Mouse (Mus musculus): ENCODE results near the gene Dtd1.

Dtd1 gene

GRCm38 (mm10) chr2:144637204-144637603, 37.5 kb downstream of the Dtd1 start:
- in situ Hi-C loops (cut with MboI; ENCODE audit: low pct_unique_long_range_greater_than_20kb in 1 of 2, low sequenced_read_pairs in 2 of 2, unreplicated experiment in 1 of 2): no loop called here

- in situ Hi-C loops (cut with MboI; ENCODE audit: low pct_unique_long_range_greater_than_20kb in 1 of 2, low sequenced_read_pairs in 2 of 2, unreplicated experiment in 1 of 2): no loop called here
Measured at GRCm38 (mm10) chr2:144637671-144638395, 38.1 kb downstream of the Dtd1 start.

- in situ Hi-C loops (cut with MboI; ENCODE audit: low pct_unique_long_range_greater_than_20kb in 1 of 2, low sequenced_read_pairs in 2 of 2, unreplicated experiment in 1 of 2): no loop called here
Measured at GRCm38 (mm10) chr2:144638719-144639118, 39.0 kb downstream of the Dtd1 start.

- in situ Hi-C loops (cut with MboI; ENCODE audit: low pct_unique_long_range_greater_than_20kb in 1 of 2, low sequenced_read_pairs in 2 of 2, unreplicated experiment in 1 of 2): no loop called here
Measured at GRCm38 (mm10) chr2:144640101-144640500, 40.4 kb downstream of the Dtd1 start.

GRCm38 (mm10) chr2:144641991-144642390, 42.3 kb downstream of the Dtd1 start:
- in situ Hi-C loops (cut with MboI; ENCODE audit: low pct_unique_long_range_greater_than_20kb in 1 of 2, low sequenced_read_pairs in 2 of 2, unreplicated experiment in 1 of 2): no loop called here

- in situ Hi-C loops (cut with MboI; ENCODE audit: low pct_unique_long_range_greater_than_20kb in 1 of 2, low sequenced_read_pairs in 2 of 2, unreplicated experiment in 1 of 2): no loop called here
Measured at GRCm38 (mm10) chr2:144646360-144646759, 46.7 kb downstream of the Dtd1 start.

- in situ Hi-C loops (cut with MboI; ENCODE audit: low pct_unique_long_range_greater_than_20kb in 1 of 2, low sequenced_read_pairs in 2 of 2, unreplicated experiment in 1 of 2): no loop called here
Measured at GRCm38 (mm10) chr2:144647151-144647550, 47.5 kb downstream of the Dtd1 start.

GRCm38 (mm10) chr2:144649960-144650359, 50.3 kb downstream of the Dtd1 start:
- in situ Hi-C loops (cut with MboI; ENCODE audit: low pct_unique_long_range_greater_than_20kb in 1 of 2, low sequenced_read_pairs in 2 of 2, unreplicated experiment in 1 of 2): no loop called here

- in situ Hi-C loops (cut with MboI; ENCODE audit: low pct_unique_long_range_greater_than_20kb in 1 of 2, low sequenced_read_pairs in 2 of 2, unreplicated experiment in 1 of 2): no loop called here
Measured at GRCm38 (mm10) chr2:144652841-144653240, 53.1 kb downstream of the Dtd1 start.

- in situ Hi-C loops (cut with MboI; ENCODE audit: low pct_unique_long_range_greater_than_20kb in 1 of 2, low sequenced_read_pairs in 2 of 2, unreplicated experiment in 1 of 2): no loop called here
Measured at GRCm38 (mm10) chr2:144655307-144655706, 55.6 kb downstream of the Dtd1 start.

GRCm38 (mm10) chr2:144668507-144668906, 68.8 kb downstream of the Dtd1 start:
- in situ Hi-C loops (cut with MboI; ENCODE audit: low pct_unique_long_range_greater_than_20kb in 1 of 2, low sequenced_read_pairs in 2 of 2, unreplicated experiment in 1 of 2): no loop called here

- in situ Hi-C loops (cut with MboI; ENCODE audit: low pct_unique_long_range_greater_than_20kb in 1 of 2, low sequenced_read_pairs in 2 of 2, unreplicated experiment in 1 of 2): no loop called here
Measured at GRCm38 (mm10) chr2:144670289-144670930, 70.7 kb downstream of the Dtd1 start.

- in situ Hi-C loops (cut with MboI; ENCODE audit: low pct_unique_long_range_greater_than_20kb in 1 of 2, low sequenced_read_pairs in 2 of 2, unreplicated experiment in 1 of 2): no loop called here
Measured at GRCm38 (mm10) chr2:144672397-144672796, 72.7 kb downstream of the Dtd1 start.

- in situ Hi-C loops (cut with MboI; ENCODE audit: low pct_unique_long_range_greater_than_20kb in 1 of 2, low sequenced_read_pairs in 2 of 2, unreplicated experiment in 1 of 2): no loop called here
Measured at GRCm38 (mm10) chr2:144676546-144677228, 77.0 kb downstream of the Dtd1 start.

GRCm38 (mm10) chr2:144677229-144677571, 77.5 kb downstream of the Dtd1 start:
- in situ Hi-C loops (cut with MboI; ENCODE audit: low pct_unique_long_range_greater_than_20kb in 1 of 2, low sequenced_read_pairs in 2 of 2, unreplicated experiment in 1 of 2): no loop called here

- in situ Hi-C loops (cut with MboI; ENCODE audit: low pct_unique_long_range_greater_than_20kb in 1 of 2, low sequenced_read_pairs in 2 of 2, unreplicated experiment in 1 of 2): no loop called here
Measured at GRCm38 (mm10) chr2:144678779-144679178, 79.1 kb downstream of the Dtd1 start.

- in situ Hi-C loops (cut with MboI; ENCODE audit: low pct_unique_long_range_greater_than_20kb in 1 of 2, low sequenced_read_pairs in 2 of 2, unreplicated experiment in 1 of 2): no loop called here
Measured at GRCm38 (mm10) chr2:144679394-144679793, 79.7 kb downstream of the Dtd1 start.

GRCm38 (mm10) chr2:144692219-144692732, 92.6 kb downstream of the Dtd1 start:
- in situ Hi-C loops (cut with MboI; ENCODE audit: low pct_unique_long_range_greater_than_20kb in 1 of 2, low sequenced_read_pairs in 2 of 2, unreplicated experiment in 1 of 2): no loop called here

GRCm38 (mm10) chr2:144692777-144693176, 93.1 kb downstream of the Dtd1 start:
- in situ Hi-C loops (cut with MboI; ENCODE audit: low pct_unique_long_range_greater_than_20kb in 1 of 2, low sequenced_read_pairs in 2 of 2, unreplicated experiment in 1 of 2): no loop called here
